Mouse (Mus musculus): ENCODE data around the gene Gmcl1. TPM values are rescaled to one million over a fixed set of nuclear protein-coding genes. Genes with fewer than 3 reads are reported as not detected.

The Gmcl1 gene
- total and polyA plus RNA-seq, 3 experiments, result 17.6 to 21.3 (median 20.5) TPM

GRCm38 (mm10) chr6:86776001-86776705 lies 43.0 kb upstream of the Gmcl1 start:
- Histone ChIP-seq H3K9me3 (replicated peaks) (no peaks in the 10 kb centered on the region), H3K27me3 (ENCODE audit: insufficient read depth, low read length) (peaks cover 32% of the 10 kb centered on the region), H3K36me3 (replicated peaks) (no peaks in the 10 kb centered on the region), H3K4me3 (ENCODE audit: low read depth, low read length) (no peak overlapping the region), H3K4me1 (ENCODE audit: insufficient read depth, low read depth, low read length) (peaks cover 8% of the 10 kb centered on the region; the same call in 1 of the 2 replicates)
- no peak for TF ChIP-seq POLR2AphosphoS5 (IDR thresholded peaks at IDR 0.05; ENCODE audit: insufficient replicate concordance, low read depth, low read length)
- TF ChIP-seq GATA1 (IDR thresholded peaks at IDR 0.05; ENCODE audit: borderline replicate concordance, low read length), result no peak
- no peak for TF ChIP-seq GATA2 (IDR thresholded peaks at IDR 0.05; ENCODE audit: borderline replicate concordance, low read depth, low read length)
- TF ChIP-seq CTCF (IDR thresholded peaks at IDR 0.05; ENCODE audit: low read depth, low read length), result no peak
- TF ChIP-seq TAL1 (conservative IDR thresholded peaks at IDR 0.05; ENCODE audit: low read depth, low read length), result no peak
- ATAC-seq (ENCODE audit: extremely low read depth, insufficient number of reproducible peaks, low FRiP score, poor library complexity, severe bottlenecking), result no peak
- no peak for DNase-seq (ENCODE audit: low spot score)

GRCm38 (mm10) chr6:86774937-86775336 lies 41.8 kb upstream of the Gmcl1 start:
- no peaks in the 10 kb centered on the region for H3K9me3 ChIP-seq (replicated peaks)
- H3K4me3 ChIP-seq (ENCODE audit: low read depth, low read length), result no peak overlapping the region
- H3K27me3 ChIP-seq (ENCODE audit: insufficient read depth, low read length), result peaks cover 36% of the 10 kb centered on the region
- H3K36me3 ChIP-seq (replicated peaks), result no peaks in the 10 kb centered on the region
- no peak for DNase-seq (ENCODE audit: low spot score)
- no peak for TF ChIP-seq GATA1 (IDR thresholded peaks at IDR 0.05; ENCODE audit: borderline replicate concordance, low read length)
- no peak for TF ChIP-seq CTCF (IDR thresholded peaks at IDR 0.05; ENCODE audit: low read depth, low read length)
- no peak for TF ChIP-seq TAL1 (conservative IDR thresholded peaks at IDR 0.05; ENCODE audit: low read depth, low read length)
- no peak for TF ChIP-seq POLR2AphosphoS5 (IDR thresholded peaks at IDR 0.05; ENCODE audit: insufficient replicate concordance, low read depth, low read length)
- no peak for TF ChIP-seq GATA2 (IDR thresholded peaks at IDR 0.05; ENCODE audit: borderline replicate concordance, low read depth, low read length)
- H3K4me1 ChIP-seq (ENCODE audit: insufficient read depth, low read depth, low read length), result peaks cover 8% of the 10 kb centered on the region; the same call in 1 of the 2 replicates
- no peak for ATAC-seq (ENCODE audit: extremely low read depth, insufficient number of reproducible peaks, low FRiP score, poor library complexity, severe bottlenecking)

GRCm38 (mm10) chr6:86773830-86774229 lies 40.6 kb upstream of the Gmcl1 start:
- peaks cover 5% of the 10 kb centered on the region; the same call in 1 of the 2 replicates for H3K4me1 ChIP-seq (ENCODE audit: insufficient read depth, low read depth, low read length)
- H3K4me3 ChIP-seq (ENCODE audit: low read depth, low read length), result no peak overlapping the region
- H3K27me3 ChIP-seq (ENCODE audit: insufficient read depth, low read length), result peaks cover 31% of the 10 kb centered on the region
- no peak for ATAC-seq (ENCODE audit: extremely low read depth, insufficient number of reproducible peaks, low FRiP score, poor library complexity, severe bottlenecking)
- TF ChIP-seq POLR2AphosphoS5 (IDR thresholded peaks at IDR 0.05; ENCODE audit: insufficient replicate concordance, low read depth, low read length) (no peak), CTCF (IDR thresholded peaks at IDR 0.05; ENCODE audit: low read depth, low read length) (no peak), GATA1 (IDR thresholded peaks at IDR 0.05; ENCODE audit: borderline replicate concordance, low read length) (no peak), GATA2 (IDR thresholded peaks at IDR 0.05; ENCODE audit: borderline replicate concordance, low read depth, low read length) (no peak)
- H3K36me3 ChIP-seq (replicated peaks), result no peaks in the 10 kb centered on the region
- H3K9me3 ChIP-seq (replicated peaks), result no peaks in the 10 kb centered on the region
- DNase-seq (ENCODE audit: low spot score), result no peak

- ATAC-seq (ENCODE audit: extremely low read depth, insufficient number of reproducible peaks, low FRiP score, poor library complexity, severe bottlenecking) (no peak), DNase-seq (ENCODE audit: low spot score) (no peak)
- Histone ChIP-seq H3K4me1 (ENCODE audit: insufficient read depth, low read depth, low read length) (peaks cover 5% of the 10 kb centered on the region; the same call in 1 of the 2 replicates), H3K9me3 (replicated peaks) (no peaks in the 10 kb centered on the region), H3K27me3 (ENCODE audit: insufficient read depth, low read length) (peaks cover 33% of the 10 kb centered on the region), H3K4me3 (ENCODE audit: low read depth, low read length) (no peak overlapping the region), H3K36me3 (replicated peaks) (no peaks in the 10 kb centered on the region)
- no peak for TF ChIP-seq GATA2 (IDR thresholded peaks at IDR 0.05; ENCODE audit: borderline replicate concordance, low read depth, low read length)
- no peak for TF ChIP-seq POLR2AphosphoS5 (IDR thresholded peaks at IDR 0.05; ENCODE audit: insufficient replicate concordance, low read depth, low read length)
- no peak for TF ChIP-seq CTCF (IDR thresholded peaks at IDR 0.05; ENCODE audit: low read depth, low read length)
- TF ChIP-seq TAL1 (conservative IDR thresholded peaks at IDR 0.05; ENCODE audit: low read depth, low read length), result no peak
- TF ChIP-seq GATA1 (IDR thresholded peaks at IDR 0.05; ENCODE audit: borderline replicate concordance, low read length), result no peak
Measured at GRCm38 (mm10) chr6:86772631-86773030, 39.4 kb upstream of the Gmcl1 start.

- H3K27me3 ChIP-seq (ENCODE audit: insufficient read depth, low read length), result peaks cover 38% of the 10 kb centered on the region
- H3K4me3 ChIP-seq (ENCODE audit: low read depth, low read length), result no peak overlapping the region
- ATAC-seq (ENCODE audit: extremely low read depth, insufficient number of reproducible peaks, low FRiP score, poor library complexity, severe bottlenecking), result no peak
- no peaks in the 10 kb centered on the region for H3K9me3 ChIP-seq (replicated peaks)
- H3K4me1 ChIP-seq (ENCODE audit: insufficient read depth, low read depth, low read length), result peaks cover 5% of the 10 kb centered on the region; the same call in 1 of the 2 replicates
- no peaks in the 10 kb centered on the region for H3K36me3 ChIP-seq (replicated peaks)
- DNase-seq (ENCODE audit: low spot score), result no peak
- TF ChIP-seq GATA2 (IDR thresholded peaks at IDR 0.05; ENCODE audit: borderline replicate concordance, low read depth, low read length) (no peak), TAL1 (conservative IDR thresholded peaks at IDR 0.05; ENCODE audit: low read depth, low read length) (no peak), CTCF (IDR thresholded peaks at IDR 0.05; ENCODE audit: low read depth, low read length) (no peak), GATA1 (IDR thresholded peaks at IDR 0.05; ENCODE audit: borderline replicate concordance, low read length) (no peak), POLR2AphosphoS5 (IDR thresholded peaks at IDR 0.05; ENCODE audit: insufficient replicate concordance, low read depth, low read length) (no peak)
Measured at GRCm38 (mm10) chr6:86768938-86769337, 35.8 kb upstream of the Gmcl1 start.

GRCm38 (mm10) chr6:86768186-86768776 lies 35.1 kb upstream of the Gmcl1 start:
- DNase-seq (ENCODE audit: low spot score) (no peak), ATAC-seq (ENCODE audit: extremely low read depth, insufficient number of reproducible peaks, low FRiP score, poor library complexity, severe bottlenecking) (no peak)
- Histone ChIP-seq H3K9me3 (replicated peaks) (no peaks in the 10 kb centered on the region), H3K4me3 (ENCODE audit: low read depth, low read length) (no peak overlapping the region), H3K4me1 (ENCODE audit: insufficient read depth, low read depth, low read length) (peaks cover 5% of the 10 kb centered on the region; the same call in 1 of the 2 replicates), H3K36me3 (replicated peaks) (no peaks in the 10 kb centered on the region), H3K27me3 (ENCODE audit: insufficient read depth, low read length) (peaks cover 36% of the 10 kb centered on the region)
- TF ChIP-seq POLR2AphosphoS5 (IDR thresholded peaks at IDR 0.05; ENCODE audit: insufficient replicate concordance, low read depth, low read length) (no peak), TAL1 (conservative IDR thresholded peaks at IDR 0.05; ENCODE audit: low read depth, low read length) (no peak), GATA2 (IDR thresholded peaks at IDR 0.05; ENCODE audit: borderline replicate concordance, low read depth, low read length) (no peak), GATA1 (IDR thresholded peaks at IDR 0.05; ENCODE audit: borderline replicate concordance, low read length) (no peak), CTCF (IDR thresholded peaks at IDR 0.05; ENCODE audit: low read depth, low read length) (no peak)
